Mouse (Mus musculus): ENCODE measurements around the gene Uba2. TPM values are rescaled to one million over a fixed set of nuclear protein-coding genes. Genes with fewer than 3 reads are reported as not detected.

Gene Uba2
- polyA plus RNA-seq, 1 experiment from 2014 or later, result 128 TPM

- Histone ChIP-seq H3K36me3 (ENCODE audit: control insufficient read depth, insufficient read depth, low read length) (peaks cover 76% of the 10 kb centered on the region), H3K4me2 (no peak overlapping the region), H3K9ac (ENCODE audit: low read depth, low read length) (no peak overlapping the region), H3K9me3 (replicated peaks; ENCODE audit: control insufficient read depth, low read length) (no peaks in the 10 kb centered on the region), H3K27me3 (ENCODE audit: control insufficient read depth, insufficient read depth, low read length) (no peaks in the 10 kb centered on the region), H3K4me3 (ENCODE audit: low read depth, low read length) (no peak overlapping the region), H3K4me1 (ENCODE audit: control insufficient read depth, insufficient read depth, low read length) (no peaks in the 10 kb centered on the region), H3K27ac (ENCODE audit: low read depth, low read length) (no peak overlapping the region)
- no peak for ATAC-seq (replicated peaks; ENCODE audit: insufficient number of reproducible peaks, low FRiP score, low TSS enrichment)
- WGBS (ENCODE audit: insufficient replicate concordance), result 96% methylated on average over 3 of the region's 3 CpGs
Measured at GRCm38 (mm10) chr7:34157994-34158393, 11.4 kb downstream of the Uba2 start.

- H3K9ac ChIP-seq (ENCODE audit: low read depth, low read length), result no peak overlapping the region
- H3K27me3 ChIP-seq (ENCODE audit: control insufficient read depth, insufficient read depth, low read length), result no peaks in the 10 kb centered on the region
- no peaks in the 10 kb centered on the region for H3K4me1 ChIP-seq (ENCODE audit: control insufficient read depth, insufficient read depth, low read length)
- no peak for ATAC-seq (replicated peaks; ENCODE audit: insufficient number of reproducible peaks, low FRiP score, low TSS enrichment)
- 47% methylated on average over 4 of the region's 4 CpGs for WGBS (ENCODE audit: insufficient replicate concordance)
- H3K9me3 ChIP-seq (replicated peaks; ENCODE audit: control insufficient read depth, low read length), result no peaks in the 10 kb centered on the region; the same call in 1 of the 2 replicates
- no peak overlapping the region for H3K27ac ChIP-seq (ENCODE audit: low read depth, low read length)
- peaks cover 80% of the 10 kb centered on the region for H3K36me3 ChIP-seq (ENCODE audit: control insufficient read depth, insufficient read depth, low read length)
- no peak overlapping the region for H3K4me2 ChIP-seq
- H3K4me3 ChIP-seq (ENCODE audit: low read depth, low read length), result no peak overlapping the region
Measured at GRCm38 (mm10) chr7:34147193-34147592, 22.2 kb downstream of the Uba2 start.

- Histone ChIP-seq H3K27ac (ENCODE audit: low read depth, low read length) (no peak overlapping the region), H3K36me3 (ENCODE audit: control insufficient read depth, insufficient read depth, low read length) (peaks cover 47% of the 10 kb centered on the region), H3K4me2 (no peak overlapping the region), H3K4me1 (ENCODE audit: control insufficient read depth, insufficient read depth, low read length) (no peaks in the 10 kb centered on the region), H3K9ac (ENCODE audit: low read depth, low read length) (no peak overlapping the region), H3K27me3 (ENCODE audit: control insufficient read depth, insufficient read depth, low read length) (no peaks in the 10 kb centered on the region), H3K9me3 (replicated peaks; ENCODE audit: control insufficient read depth, low read length) (no peaks in the 10 kb centered on the region), H3K4me3 (ENCODE audit: low read depth, low read length) (no peak overlapping the region)
- 95% methylated on average over 13 of the region's 13 CpGs for WGBS (ENCODE audit: insufficient replicate concordance)
- ATAC-seq (replicated peaks; ENCODE audit: insufficient number of reproducible peaks, low FRiP score, low TSS enrichment), result no peak
Measured at GRCm38 (mm10) chr7:34141123-34141522, 28.3 kb downstream of the Uba2 start.

- H3K9me3 ChIP-seq (replicated peaks; ENCODE audit: control insufficient read depth, low read length), result no peaks in the 10 kb centered on the region
- peaks cover 37% of the 10 kb centered on the region for H3K36me3 ChIP-seq (ENCODE audit: control insufficient read depth, insufficient read depth, low read length)
- H3K9ac ChIP-seq (ENCODE audit: low read depth, low read length), result no peak overlapping the region
- H3K27ac ChIP-seq (ENCODE audit: low read depth, low read length), result no peak overlapping the region
- no peak for ATAC-seq (replicated peaks; ENCODE audit: insufficient number of reproducible peaks, low FRiP score, low TSS enrichment)
- no peak overlapping the region for H3K4me2 ChIP-seq
- H3K4me1 ChIP-seq (ENCODE audit: control insufficient read depth, insufficient read depth, low read length), result no peaks in the 10 kb centered on the region
- no peak overlapping the region for H3K4me3 ChIP-seq (ENCODE audit: low read depth, low read length)
- H3K27me3 ChIP-seq (ENCODE audit: control insufficient read depth, insufficient read depth, low read length), result no peaks in the 10 kb centered on the region
- WGBS (ENCODE audit: insufficient replicate concordance), result 86% methylated on average over 6 of the region's 6 CpGs
Measured at GRCm38 (mm10) chr7:34139493-34139892, 29.9 kb downstream of the Uba2 start.

GRCm38 (mm10) chr7:34134336-34134735, 35.1 kb downstream of the Uba2 start:
- H3K9ac ChIP-seq (ENCODE audit: low read depth, low read length), result no peak overlapping the region
- ATAC-seq (replicated peaks; ENCODE audit: insufficient number of reproducible peaks, low FRiP score, low TSS enrichment), result no peak
- H3K27me3 ChIP-seq (ENCODE audit: control insufficient read depth, insufficient read depth, low read length), result no peaks in the 10 kb centered on the region
- no peaks in the 10 kb centered on the region for H3K9me3 ChIP-seq (replicated peaks; ENCODE audit: control insufficient read depth, low read length)
- H3K4me2 ChIP-seq, result peak overlapping the region; percentile 6; the same call in 1 of the 2 replicates
- WGBS (ENCODE audit: insufficient replicate concordance), result 89% methylated on average over 2 of the region's 2 CpGs
- no peaks in the 10 kb centered on the region for H3K36me3 ChIP-seq (ENCODE audit: control insufficient read depth, insufficient read depth, low read length)
- H3K4me1 ChIP-seq (ENCODE audit: control insufficient read depth, insufficient read depth, low read length), result peaks cover 9% of the 10 kb centered on the region
- no peak overlapping the region for H3K4me3 ChIP-seq (ENCODE audit: low read depth, low read length)
- H3K27ac ChIP-seq (ENCODE audit: low read depth, low read length), result no peak overlapping the region

- H3K4me2 ChIP-seq, result peak within 1 kb of the TSS; percentile 73
- H3K4me3 ChIP-seq (ENCODE audit: low read depth, low read length), result peak within 1 kb of the TSS; percentile 90
- H3K9me3 ChIP-seq (replicated peaks; ENCODE audit: control insufficient read depth, low read length), result no peaks in the 10 kb centered on the region
- H3K27me3 ChIP-seq (ENCODE audit: control insufficient read depth, insufficient read depth, low read length), result no peaks in the 10 kb centered on the region
- H3K27ac ChIP-seq (ENCODE audit: low read depth, low read length), result peak within 1 kb of the TSS; percentile 83
- peak; percentile 83 for ATAC-seq (replicated peaks; ENCODE audit: insufficient number of reproducible peaks, low FRiP score, low TSS enrichment)
- WGBS (ENCODE audit: insufficient replicate concordance), result 2% methylated on average over 45 of the region's 65 CpGs
- peaks cover 9% of the 10 kb centered on the region for H3K4me1 ChIP-seq (ENCODE audit: control insufficient read depth, insufficient read depth, low read length)
- peak within 1 kb of the TSS; percentile 95 for H3K9ac ChIP-seq (ENCODE audit: low read depth, low read length)
- no peaks in the 10 kb centered on the region for H3K36me3 ChIP-seq (ENCODE audit: control insufficient read depth, insufficient read depth, low read length)
Measured at GRCm38 (mm10) chr7:34133117-34133762, 36.2 kb downstream of the Uba2 start, which contains the start of gene Wtip. TSS of gene Wtip (minus strand) at chr7:34133268.

- no peaks in the 10 kb centered on the region for H3K9me3 ChIP-seq (replicated peaks; ENCODE audit: control insufficient read depth, low read length)
- H3K27ac ChIP-seq (ENCODE audit: low read depth, low read length), result peak overlapping the region; percentile 83
- H3K27me3 ChIP-seq (ENCODE audit: control insufficient read depth, insufficient read depth, low read length), result no peaks in the 10 kb centered on the region
- peak; percentile 68 for ATAC-seq (replicated peaks; ENCODE audit: insufficient number of reproducible peaks, low FRiP score, low TSS enrichment)
- peak overlapping the region; percentile 90 for H3K4me3 ChIP-seq (ENCODE audit: low read depth, low read length)
- H3K9ac ChIP-seq (ENCODE audit: low read depth, low read length), result peak overlapping the region; percentile 95
- peaks cover 9% of the 10 kb centered on the region for H3K4me1 ChIP-seq (ENCODE audit: control insufficient read depth, insufficient read depth, low read length)
- H3K4me2 ChIP-seq, result peak overlapping the region; percentile 73
- under 1% methylated on average over 76 of the region's 116 CpGs for WGBS (ENCODE audit: insufficient replicate concordance)
- no peaks in the 10 kb centered on the region for H3K36me3 ChIP-seq (ENCODE audit: control insufficient read depth, insufficient read depth, low read length)
Measured at GRCm38 (mm10) chr7:34132355-34133079, 36.9 kb downstream of the Uba2 start.

GRCm38 (mm10) chr7:34131959-34132354, 37.4 kb downstream of the Uba2 start:
- ATAC-seq (replicated peaks; ENCODE audit: insufficient number of reproducible peaks, low FRiP score, low TSS enrichment), result no peak
- 4% methylated on average over 3 of the region's 3 CpGs for whole genome bisulfite sequencing (ENCODE audit: insufficient replicate concordance)
- peak overlapping the region; percentile 83 for H3K27ac ChIP-seq (ENCODE audit: low read depth, low read length)

More at GRCm38 (mm10) chr7:34131959-34132354, 37.4 kb downstream of the Uba2 start:
- Histone ChIP-seq H3K36me3 (ENCODE audit: control insufficient read depth, insufficient read depth, low read length) (peaks cover under 1% of the 10 kb centered on the region; the same call in 1 of the 2 replicates), H3K4me3 (ENCODE audit: low read depth, low read length) (peak overlapping the region; percentile 90), H3K4me2 (peak overlapping the region; percentile 73), H3K9ac (ENCODE audit: low read depth, low read length) (peak overlapping the region; percentile 95), H3K9me3 (replicated peaks; ENCODE audit: control insufficient read depth, low read length) (peaks cover 5% of the 10 kb centered on the region; the same call in 1 of the 2 replicates), H3K4me1 (ENCODE audit: control insufficient read depth, insufficient read depth, low read length) (peaks cover 9% of the 10 kb centered on the region), H3K27me3 (ENCODE audit: control insufficient read depth, insufficient read depth, low read length) (no peaks in the 10 kb centered on the region)

Data from heart, embryonic 11.5 days (tissue).